In the genomic region with DNA sequence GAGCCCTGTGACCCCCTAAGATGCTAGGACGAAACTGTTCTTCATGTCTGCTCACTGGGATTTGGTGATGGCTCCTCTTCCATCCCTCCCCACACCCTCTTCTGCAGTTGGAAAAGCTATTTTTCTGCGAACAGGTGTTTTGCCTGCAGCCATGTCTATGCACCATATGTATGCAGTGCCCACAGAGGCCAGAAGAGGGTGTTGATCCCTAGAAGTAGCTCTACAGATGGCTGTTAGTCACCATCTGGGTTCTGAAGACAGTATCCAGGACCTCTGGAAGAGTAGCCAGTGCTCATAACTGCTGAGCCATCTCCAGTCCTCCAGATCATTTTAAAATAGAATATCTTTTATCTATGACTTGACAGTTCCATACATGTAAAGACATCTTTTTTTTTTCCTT, we compare ENCODE assay signal across 9 mouse cellular contexts. TPM values are rescaled to one million over a fixed set of nuclear protein-coding genes. Genes with fewer than 3 reads are reported as not detected.
A peak's percentile ranks its signal among the peaks of the same experiment; 100 is the strongest.
DNase-seq lines count a peak whose midpoint lies in the region; ATAC-seq and TF ChIP-seq lines count a peak whose summit lies in the region.
"Had no signal": no experiment of that assay in that cellular context is flagged by ENCODE, and none has a peak within 500 bp of the region (broad histone marks: within the 10 kb centered on the region; RNA-seq: fewer than 3 reads in every experiment).

No protein-coding gene starts in this region.

- DNase-seq in CD4-positive, CD25-positive, alpha-beta regulatory T cell, adult 2 months (ENCODE audit: low read depth, low spot score) = peak; percentile 38
- DNase-seq in kidney, postnatal 0 days (ENCODE audit: low spot score) = no peak
- DNase-seq in kidney, postnatal 14 days = no peak
- DNase-seq in CH12.LX (ENCODE audit: extremely low read depth) = peak; percentile 31
- DNase-seq in lung, postnatal 14 days = peak; percentile 35
- no peak for DNase-seq in frontal cortex, postnatal 25 days (ENCODE audit: low spot score in 2 of 2)
- no peak for DNase-seq in heart, embryonic 10.5 days (ENCODE audit: low spot score)

- no peaks in the 10 kb centered on the region for H3K9me3 ChIP-seq in kidney, postnatal 0 days (replicated peaks; ENCODE audit: low read length)
- H3K9me3 ChIP-seq in CH12.LX (replicated peaks; ENCODE audit: low read length) = no peaks in the 10 kb centered on the region
- no peaks in the 10 kb centered on the region for H3K9me3 ChIP-seq in heart, embryonic 10.5 days
- H3K9me3 ChIP-seq: midbrain, embryonic 15.5 days had no signal

- no peak overlapping the region for H3K4me2 ChIP-seq in kidney, postnatal 0 days (ENCODE audit: low read length)
- H3K4me2 ChIP-seq in CH12.LX (ENCODE audit: insufficient read depth, low read depth, poor library complexity, severe bottlenecking) = no peak overlapping the region
- H3K4me2 ChIP-seq: midbrain, embryonic 15.5 days had no signal

- no peak overlapping the region for H3K4me3 ChIP-seq in kidney, postnatal 0 days (replicated peaks; ENCODE audit: low read depth, low read length)
- no peak overlapping the region for H3K4me3 ChIP-seq in CH12.LX (replicated peaks in 1 of 3; ENCODE audit: low read depth in 2 of 3, low read length in 2 of 3, poor library complexity in 1 of 3)
- H3K4me3 ChIP-seq in heart, embryonic 10.5 days = no peak overlapping the region
- H3K4me3 ChIP-seq: midbrain, embryonic 15.5 days had no signal

- no peak for TF ChIP-seq POLR2A in CH12.LX (IDR thresholded peaks at IDR 0.05; ENCODE audit: low read depth, low read length)

- H3K27me3 ChIP-seq in kidney, postnatal 0 days (ENCODE audit: insufficient read depth, low read length) = no peaks in the 10 kb centered on the region
- H3K27me3 ChIP-seq in CH12.LX (replicated peaks) = no peaks in the 10 kb centered on the region
- H3K27me3 ChIP-seq in heart, embryonic 10.5 days (ENCODE audit: insufficient read depth, poor library complexity, severe bottlenecking) = 0 out of 2 replicates have a peak, but pooled peaks cover 6% of the 10 kb centered on the region
- H3K27me3 ChIP-seq: midbrain, embryonic 15.5 days had no signal

- dilution Hi-C loops in CH12.LX (cut with MboI; ENCODE audit: extremely low pct_ligation_motif_present, extremely low pct_unique_long_range_greater_than_20kb, low sequenced_read_pairs) = no loop called here

- TF ChIP-seq RAD21 in CH12.LX (IDR thresholded peaks at IDR 0.05; ENCODE audit: low read depth, low read length) = peak; percentile 56

- TF ChIP-seq CTCF in kidney, postnatal 0 days (IDR thresholded peaks at IDR 0.05; ENCODE audit: low read depth) = peak; percentile 50
- peak; percentile 26 to 68; a peak in 3 of 4 replicates for TF ChIP-seq CTCF in CH12.LX (conservative IDR thresholded peaks at IDR 0.05 in 1 of 2, IDR thresholded peaks at IDR 0.05 in 1 of 2; ENCODE audit: low read depth in 2 of 2, low read length in 2 of 2)

- no peak for TF ChIP-seq EP300 in CH12.LX (IDR thresholded peaks at IDR 0.05; ENCODE audit: low read length)

- WGBS in kidney, postnatal 0 days = 95% methylated on average over 2 of the region's 2 CpGs
- WGBS in heart, embryonic 10.5 days = 84% methylated on average over 2 of the region's 2 CpGs

- H3K9ac ChIP-seq in kidney, postnatal 0 days (ENCODE audit: low read depth, low read length) = no peak overlapping the region
- H3K9ac ChIP-seq in CH12.LX (ENCODE audit: insufficient read depth, low read depth) = no peak overlapping the region
- H3K9ac ChIP-seq: midbrain, embryonic 15.5 days had no signal

- H3K36me3 ChIP-seq in kidney, postnatal 0 days (ENCODE audit: insufficient read depth, low read length) = no peaks in the 10 kb centered on the region
- H3K36me3 ChIP-seq in CH12.LX (replicated peaks in 1 of 2; ENCODE audit: control insufficient read depth in 1 of 2, insufficient read depth in 1 of 2, low read length in 1 of 2) = no peaks in the 10 kb centered on the region
- no peaks in the 10 kb centered on the region for H3K36me3 ChIP-seq in heart, embryonic 10.5 days
- H3K36me3 ChIP-seq: midbrain, embryonic 15.5 days had no signal

- no peak for ATAC-seq in CD4-positive, CD25-positive, alpha-beta regulatory T cell, adult 4 months
- no peak for ATAC-seq in kidney, postnatal 0 days (replicated peaks; ENCODE audit: low FRiP score, low read depth)
- ATAC-seq: midbrain, embryonic 15.5 days had no signal

- H3K27ac ChIP-seq in kidney, postnatal 0 days = no peak overlapping the region
- no peak overlapping the region for H3K27ac ChIP-seq in CH12.LX (ENCODE audit: insufficient read depth, low read depth)
- no peak overlapping the region for H3K27ac ChIP-seq in heart, embryonic 10.5 days
- H3K27ac ChIP-seq: midbrain, embryonic 15.5 days had no signal

- in situ Hi-C loops in CH12.LX (cut with MboI; ENCODE audit: low pct_ligation_motif_present, low pct_unique_long_range_greater_than_20kb, low sequenced_read_pairs) = no loop called here

- no peaks in the 10 kb centered on the region for H3K79me2 ChIP-seq in CH12.LX (replicated peaks; ENCODE audit: control insufficient read depth, extremely low read depth, insufficient read depth, poor library complexity, severe bottlenecking)

- no peaks in the 10 kb centered on the region for H3K4me1 ChIP-seq in kidney, postnatal 0 days (replicated peaks; ENCODE audit: insufficient read depth, low read length)
- H3K4me1 ChIP-seq in CH12.LX (ENCODE audit: control insufficient read depth in 1 of 2, insufficient read depth in 2 of 2) = no peaks in the 10 kb centered on the region
- 0 out of 2 replicates have a peak, but pooled peaks cover 5% of the 10 kb centered on the region for H3K4me1 ChIP-seq in heart, embryonic 10.5 days
- H3K4me1 ChIP-seq: midbrain, embryonic 15.5 days had no signal

TF ChIP-seq in CH12.LX, 34 proteins besides CTCF, POLR2A, EP300 and RAD21:
- peak; percentile 70 for TF ChIP-seq SMC3 (IDR thresholded peaks at IDR 0.05; ENCODE audit: low read depth, low read length)
- no peak for TF ChIP-seq UBTF (IDR thresholded peaks at IDR 0.05; ENCODE audit: low read depth, low read length)
- TF ChIP-seq ZC3H11A (IDR thresholded peaks at IDR 0.05; ENCODE audit: low read depth, low read length) = 0 out of 2 replicates have a peak, but pooled peaks have one; percentile 6
- TF ChIP-seq GABPA (IDR thresholded peaks at IDR 0.05; ENCODE audit: insufficient replicate concordance, low read depth, low read length) = no peak
- TF ChIP-seq ZNF384 (IDR thresholded peaks at IDR 0.05; ENCODE audit: low read depth, low read length) = 0 out of 2 replicates have a peak, but pooled peaks have one; percentile 13

RNA-seq across cellular contexts. Expression of gene Slc24a4, which starts 20.2 kb away (rescaled TPM):
- polyA plus RNA-seq in CD4-positive, CD25-positive, alpha-beta regulatory T cell, adult 4 months (2017; shearing (Covaris generic)) = not detected
- not detected in 2 replicates for polyA plus RNA-seq in kidney, postnatal 0 days (2015; fragmentation: Nextera tagmentation; extraction: Ambion mirVana)
- 0.34 and 0.84 TPM in 2 replicates for total RNA-seq in CH12.LX (2012; rRNA removed)
- total RNA-seq in CH12.LX (2014; rRNA removed) = 0.23 and 0.47 TPM in 2 replicates
- 0.42 and 0.69 TPM in 2 replicates for polyA plus RNA-seq in CH12.LX (2012; ENCODE audit: insufficient read length, low read depth)
- 1.9 and 3.7 TPM in 2 replicates for polyA plus RNA-seq in heart, embryonic 10.5 days (2016; fragmentation: Nextera tagmentation; extraction: Ambion mirVana)

Comparison
In these comparisons a context has a peak if more than half of its experiments do, and no peak if none do; other contexts are left out.
1. DNase-seq: peak in CD4-positive, CD25-positive, alpha-beta regulatory T cell, adult 2 months (single experiment), CH12.LX (single experiment) and lung, postnatal 14 days (single experiment); none in kidney, postnatal 0 days (single experiment), kidney, postnatal 14 days (single experiment), frontal cortex, postnatal 25 days (0 of 2) and heart, embryonic 10.5 days (single experiment).